Mouse (Mus musculus): ENCODE measurements around the gene Dbndd2.

Dbndd2 gene

DNA sequence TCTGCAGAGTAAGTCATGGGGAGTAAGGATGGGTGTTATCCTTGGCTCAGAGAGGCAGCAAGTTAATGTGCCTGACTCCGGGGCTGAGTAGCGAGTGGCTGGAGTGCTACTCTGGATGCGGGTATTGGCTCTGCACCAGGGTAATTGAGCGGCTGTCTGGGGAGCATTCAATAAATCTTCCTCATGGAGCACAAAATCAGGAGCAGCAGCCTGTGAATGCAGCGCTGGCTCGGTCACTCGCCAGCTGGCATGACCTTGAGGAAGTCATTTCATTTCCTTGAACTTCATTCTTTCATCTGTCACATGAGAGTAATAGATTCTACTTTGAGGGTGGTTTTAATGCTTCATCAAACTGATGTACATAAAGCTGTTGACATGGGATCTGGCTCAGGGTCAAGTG lies 14.6 kb downstream of the Dbndd2 start:
- DNase-seq (ENCODE audit: low spot score) = no peak

- DNase-seq (ENCODE audit: low spot score) = no peak
Observed at GRCm38 (mm10) chr2:164504919-164505318, 19.0 kb downstream of the Dbndd2 start.

DNA sequence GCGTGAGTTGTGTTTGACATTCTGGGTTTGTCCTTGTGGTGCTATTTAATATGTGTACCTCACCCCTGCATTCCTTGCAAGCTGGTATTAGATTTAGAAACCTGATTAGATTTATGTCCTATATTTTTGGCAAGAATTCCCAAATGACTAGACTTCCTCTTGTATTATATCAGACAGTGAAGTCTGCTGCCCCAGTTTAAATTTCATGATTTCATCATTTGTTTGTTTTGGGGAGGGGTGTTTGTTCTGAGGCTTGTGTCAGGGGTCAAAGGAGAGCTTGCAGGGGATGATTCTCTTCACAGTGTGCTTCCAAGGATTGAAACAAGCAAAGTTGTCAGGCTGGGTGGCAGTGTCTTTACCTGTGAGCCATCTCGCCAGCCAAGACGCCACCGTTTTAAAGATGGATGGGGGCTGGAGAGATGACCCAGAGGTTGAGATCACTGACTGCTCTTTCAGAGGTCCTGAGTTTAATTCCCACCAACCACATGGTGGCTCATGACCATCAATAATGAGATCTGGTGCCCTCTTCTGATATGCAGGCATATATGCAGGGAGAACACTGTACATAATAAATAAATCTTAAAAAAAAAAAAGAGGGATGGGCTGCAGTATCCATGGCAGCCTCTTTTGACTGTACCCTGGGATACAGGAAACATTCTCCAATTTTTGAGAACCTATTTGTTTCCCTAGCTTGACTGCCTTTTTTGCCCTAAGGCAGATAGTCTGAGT lies 19.9 kb downstream of the Dbndd2 start:
- DNase-seq (ENCODE audit: low spot score) = no peak

DNA sequence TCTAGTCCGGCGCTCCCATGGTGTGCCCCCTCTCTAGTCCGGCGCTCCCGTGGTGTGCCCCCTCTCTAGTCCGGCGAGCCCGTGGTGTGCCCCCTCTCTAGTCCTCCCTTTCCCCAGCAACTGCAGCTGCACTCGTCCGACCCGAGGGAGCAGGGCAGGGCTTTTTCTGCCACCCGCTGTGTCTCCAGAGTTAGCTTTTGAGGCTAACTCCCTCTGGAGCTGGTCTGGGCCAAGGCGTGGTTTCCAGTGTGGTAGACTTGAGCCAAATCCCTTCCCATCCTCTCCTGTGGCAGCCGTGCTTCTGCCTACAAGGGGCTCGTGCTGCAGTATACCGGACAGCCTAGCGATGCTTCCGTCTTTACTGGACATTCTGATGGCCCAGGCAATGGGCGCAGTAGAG lies 21.9 kb downstream of the Dbndd2 start:
- DNase-seq (ENCODE audit: low spot score) = no peak

- no peak for DNase-seq (ENCODE audit: low spot score)
Observed at GRCm38 (mm10) chr2:164510621-164511190, 24.8 kb downstream of the Dbndd2 start.

- no peak for DNase-seq (ENCODE audit: low spot score)
Observed at GRCm38 (mm10) chr2:164512121-164512909, 26.4 kb downstream of the Dbndd2 start.

DNA sequence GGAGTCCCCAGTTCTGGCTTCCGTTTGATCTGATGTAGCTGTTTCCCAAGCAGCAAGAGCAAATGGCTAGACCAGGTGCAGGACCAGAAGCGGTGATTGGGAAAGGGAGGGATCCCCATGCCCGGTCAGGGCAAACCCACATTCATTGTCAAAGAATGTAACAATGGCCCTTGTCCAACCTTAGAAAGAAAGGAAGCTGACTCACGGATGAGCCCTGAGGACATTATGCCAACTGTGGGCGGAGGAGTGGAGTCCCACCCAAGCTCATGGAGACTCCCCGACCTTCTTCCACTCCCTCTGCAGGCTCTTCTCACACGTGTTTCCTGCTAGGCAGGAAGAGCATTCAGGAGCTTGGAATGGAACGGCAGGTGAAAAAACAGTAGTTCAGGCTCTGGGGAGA lies 27.5 kb downstream of the Dbndd2 start:
- no peak for DNase-seq (ENCODE audit: low spot score)

GRCm38 (mm10) chr2:164514916-164515315 lies 29.0 kb downstream of the Dbndd2 start:
- DNase-seq (ENCODE audit: low spot score) = no peak

DNA sequence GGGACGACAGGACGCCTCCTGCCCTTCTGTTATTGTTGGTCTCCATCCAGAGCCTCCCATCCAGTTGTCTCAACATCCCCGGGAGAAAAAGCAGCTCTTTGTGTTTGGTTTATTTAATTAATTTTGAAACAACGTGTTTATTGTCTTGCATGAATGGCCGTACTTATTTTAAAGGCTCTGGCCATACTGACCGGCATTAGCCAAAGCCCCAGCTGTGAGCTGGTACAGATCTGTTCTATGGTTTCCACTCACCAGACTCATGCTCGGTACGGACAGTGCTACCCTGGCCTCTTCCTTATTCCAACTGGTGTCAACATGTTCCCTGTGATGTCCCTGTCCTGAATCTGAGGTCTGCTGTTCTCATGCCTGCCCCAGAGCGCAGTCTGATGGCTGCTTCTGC lies 30.0 kb downstream of the Dbndd2 start:
- no peak for DNase-seq (ENCODE audit: low spot score)

DNA sequence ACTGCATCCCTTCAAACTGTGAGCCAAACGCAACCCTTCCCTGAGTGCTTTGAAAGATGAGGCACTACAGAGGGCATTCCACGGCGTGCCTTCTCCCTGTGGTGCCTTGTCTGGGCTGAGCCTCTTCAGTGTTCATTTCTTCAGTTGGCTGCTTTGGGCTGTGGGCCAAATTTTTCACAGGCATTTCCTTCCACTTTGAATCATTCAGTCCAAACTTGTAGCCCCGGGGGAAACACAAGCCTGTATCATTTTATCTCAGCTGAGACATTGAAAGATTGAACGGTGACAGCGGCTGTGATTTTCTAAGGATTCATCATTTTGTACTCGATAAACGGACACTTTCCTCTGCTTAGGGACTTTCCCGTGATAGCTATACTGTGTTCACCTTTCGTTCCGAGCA lies 30.7 kb downstream of the Dbndd2 start:
- no peak for DNase-seq (ENCODE audit: low spot score)

DNA sequence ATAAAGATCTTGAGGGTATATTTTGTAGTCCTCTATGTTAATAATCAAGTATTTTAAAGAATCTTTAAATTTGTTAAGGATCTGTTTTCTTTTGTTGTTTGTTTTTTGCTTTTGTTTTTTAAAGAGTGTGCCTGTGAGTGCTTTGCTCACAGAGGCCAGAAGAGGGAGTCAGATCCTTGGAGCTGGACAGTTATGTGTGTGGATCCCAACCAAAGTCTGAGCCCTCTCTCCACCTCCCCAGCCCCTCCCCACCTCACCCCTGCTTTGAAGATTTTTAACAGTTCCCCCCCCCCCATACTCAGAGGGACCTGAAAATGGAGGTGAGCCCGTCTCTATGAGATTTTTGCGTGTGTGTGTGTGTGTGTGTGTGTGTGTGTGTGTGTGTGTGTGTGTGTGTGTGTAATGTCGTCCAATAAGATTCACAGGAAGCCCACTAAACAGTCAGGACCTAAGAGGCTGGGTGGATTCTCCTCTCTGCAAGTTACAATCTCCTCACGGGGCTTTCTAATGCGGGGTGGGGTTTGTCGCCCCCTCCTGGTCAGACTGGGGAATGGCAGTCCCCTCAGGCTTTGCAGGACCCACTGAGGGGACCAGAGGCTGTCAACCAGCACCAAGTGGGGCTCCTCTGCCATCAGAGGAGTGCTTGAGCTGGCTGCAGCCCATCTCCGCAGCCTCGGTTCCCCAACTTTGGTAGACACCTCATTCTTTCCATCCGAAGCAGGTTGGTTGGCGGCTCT lies 31.7 kb downstream of the Dbndd2 start:
- DNase-seq (ENCODE audit: low spot score) = no peak

- DNase-seq (ENCODE audit: low spot score) = no peak
Observed at GRCm38 (mm10) chr2:164518266-164519170, 32.6 kb downstream of the Dbndd2 start.

DNA sequence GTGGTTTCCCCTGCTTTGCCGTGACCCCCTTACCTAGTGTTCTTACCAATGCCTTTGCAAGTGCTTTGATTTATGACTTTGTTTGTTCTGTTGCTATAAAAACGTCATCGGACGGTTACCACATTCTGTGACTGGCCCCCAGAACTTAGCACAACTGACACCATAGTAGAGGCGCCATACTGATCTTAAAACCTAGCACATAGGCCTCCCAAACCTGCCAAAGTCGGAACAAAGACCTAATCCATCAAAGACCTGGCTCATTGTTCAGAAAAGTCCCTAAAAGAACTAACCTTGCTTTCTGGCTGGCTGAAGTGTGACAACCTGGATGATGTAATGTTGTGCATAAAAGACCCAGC lies 33.2 kb downstream of the Dbndd2 start:
- no peak for DNase-seq (ENCODE audit: low spot score)

- no peak for DNase-seq (ENCODE audit: low spot score)
Observed at GRCm38 (mm10) chr2:164520782-164521181, 34.9 kb downstream of the Dbndd2 start.

- DNase-seq (ENCODE audit: low spot score) = no peak
Observed at GRCm38 (mm10) chr2:164521841-164522240, 35.9 kb downstream of the Dbndd2 start.

DNA sequence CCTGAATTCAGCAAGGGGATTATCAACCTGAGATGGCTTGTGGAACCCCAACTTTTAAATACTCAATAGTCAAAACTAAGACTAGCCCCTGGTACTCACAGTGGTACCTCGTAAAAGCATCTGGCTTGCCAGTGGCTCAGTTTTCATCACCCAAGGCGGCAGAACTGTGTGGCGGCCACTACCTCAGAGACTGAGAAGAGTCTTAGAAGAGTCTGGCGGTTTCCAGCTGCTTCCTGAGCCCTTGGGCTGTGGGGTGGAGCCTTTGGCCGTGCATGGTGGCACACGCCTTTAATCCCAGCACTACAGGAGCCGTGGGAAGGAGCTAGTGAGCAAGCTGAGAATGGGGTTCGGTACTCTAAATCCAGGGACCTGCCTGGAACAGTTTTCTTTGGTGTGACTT lies 36.4 kb downstream of the Dbndd2 start:
- DNase-seq (ENCODE audit: low spot score) = no peak

- DNase-seq (ENCODE audit: low spot score) = no peak
Observed at GRCm38 (mm10) chr2:164523301-164523773, 37.4 kb downstream of the Dbndd2 start.

GRCm38 (mm10) chr2:164528557-164528956 lies 42.7 kb downstream of the Dbndd2 start:
- DNase-seq (ENCODE audit: low spot score) = no peak

GRCm38 (mm10) chr2:164531169-164531568 lies 45.3 kb downstream of the Dbndd2 start:
- peak; percentile 53 for DNase-seq (ENCODE audit: low spot score)

DNA sequence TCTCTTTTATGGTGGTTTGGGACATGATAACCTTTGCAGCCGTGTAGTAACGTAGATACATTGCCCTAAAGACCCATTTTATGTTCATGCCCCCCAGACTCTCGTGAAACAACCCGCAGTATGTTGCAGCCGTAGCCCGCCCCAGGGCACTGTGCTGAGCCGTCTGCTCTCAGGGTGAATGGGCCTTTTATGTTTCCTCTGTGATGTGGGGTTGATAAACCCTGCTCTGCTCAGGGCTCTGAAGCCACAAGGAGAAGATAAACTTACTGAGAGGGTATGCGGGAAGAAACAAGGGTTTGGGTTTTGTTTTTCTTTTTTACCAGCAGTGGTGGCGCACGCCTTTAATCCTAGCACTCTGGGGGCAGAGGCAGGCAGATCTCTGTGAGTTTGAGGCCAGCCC lies 48.4 kb downstream of the Dbndd2 start:
- no peak for DNase-seq (ENCODE audit: low spot score)

GRCm38 (mm10) chr2:164537003-164537402 lies 51.1 kb downstream of the Dbndd2 start:
- no peak for DNase-seq (ENCODE audit: low spot score)
